Mouse (Mus musculus) forebrain, embryonic 11.5 days (tissue): ENCODE data around the gene Rims1. TPM values are rescaled to one million over a fixed set of nuclear protein-coding genes. Genes with fewer than 3 reads are reported as not detected.

Experiments used
- ATAC-seq: fragments of 200-750 bp; cut with Nextera tagmentation; replicated peaks from 2 replicates; pipeline ENCODE4 v1.8.0; 2017; ENCODE audit warnings: moderate TSS enrichment; ENCODE audit not compliant: low FRiP score
- DNase-seq: peaks from one replicate; pipeline ENCODE4 v3.0.0-alpha.2; 2017; ENCODE audit warnings: low spot score
- H3K27ac ChIP-seq: fragments of 300-500 bp; sonication (generic); 2 replicates; pipeline ENCODE4 v1.5.1; 2014; ENCODE audit warnings: low read depth, low read length
- H3K27me3 ChIP-seq: fragments of 300-500 bp; sonication (generic); 2 replicates; pipeline ENCODE4 v1.6.1; 2014; ENCODE audit warnings: mild to moderate bottlenecking, low read length, mixed read lengths; ENCODE audit not compliant: control insufficient read depth, insufficient read depth
- H3K36me3 ChIP-seq: fragments of 300-500 bp; sonication (generic); 2 replicates; pipeline ENCODE4 v1.6.1; 2014; ENCODE audit warnings: mild to moderate bottlenecking, low read length, moderate library complexity, mixed read lengths; ENCODE audit not compliant: control insufficient read depth, insufficient read depth
- H3K4me1 ChIP-seq: fragments of 300-500 bp; sonication (generic); replicated peaks from 2 replicates; pipeline ENCODE4 v1.6.1; 2014; ENCODE audit warnings: low read length, mixed read lengths; ENCODE audit not compliant: control insufficient read depth, insufficient read depth
- H3K4me2 ChIP-seq: fragments of 300-500 bp; sonication (generic); 2 replicates; pipeline ENCODE4 v1.6.1; 2014; ENCODE audit warnings: low read depth, mild to moderate bottlenecking, low read length, moderate library complexity, mixed read lengths; ENCODE audit not compliant: severe bottlenecking
- H3K4me3 ChIP-seq: fragments of 300-500 bp; sonication (generic); 2 replicates; pipeline ENCODE4 v1.5.1; 2014; ENCODE audit warnings: low read depth, low read length
- H3K9ac ChIP-seq: fragments of 300-500 bp; sonication (generic); 2 replicates; pipeline ENCODE4 v1.6.1; 2014; ENCODE audit warnings: low read length
- H3K9me3 ChIP-seq: fragments of 300-500 bp; sonication (generic); 2 replicates; pipeline ENCODE4 v1.6.1; 2016; ENCODE audit warnings: low read length, mixed read lengths; ENCODE audit not compliant: control insufficient read depth
- WGBS: fragments of 180-500 bp; shearing (Covaris S2); extraction: QIAGEN DNeasy Blood & Tissue Kit; methylation state at CpG from one replicate; pipeline ENCODE4 v1.1.7; 2014; 5-methylcytosine and 5-hydroxymethylcytosine counted together
- polyA plus RNA-seq: library from polyadenylated mRNA; unstranded; fragments of >200 nt; fragmentation: Nextera tagmentation; extraction: Ambion mirVana; gene quantifications from 2 replicates; pipeline ENCODE4 v1.2.1, GENCODE M21; 2014

Gene Rims1
- polyA plus RNA-seq, 1 experiment from 2014 or later = 3.1 TPM

DNA sequence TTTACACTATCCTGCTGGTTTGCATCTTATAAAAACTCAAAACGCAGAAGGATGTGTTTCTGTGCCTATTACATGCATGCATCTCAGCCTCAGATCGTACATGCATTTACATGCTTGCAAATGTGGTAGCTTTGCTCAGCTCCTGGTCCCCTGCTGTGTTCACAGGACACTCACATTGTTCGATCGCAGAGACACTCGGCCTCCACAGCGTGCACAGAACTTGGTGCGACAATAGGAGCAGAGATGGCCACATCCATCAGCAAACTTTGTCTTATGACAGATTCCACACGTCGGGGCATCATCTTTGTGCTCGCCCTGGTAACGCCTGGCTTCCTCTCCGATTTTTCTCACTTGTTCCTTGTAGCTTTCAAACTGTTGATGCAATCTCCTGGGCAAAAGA, 209.6 kb downstream of the Rims1 start:
- Histone ChIP-seq H3K4me2 (no peak overlapping the region), H3K36me3 (no peaks in the 10 kb centered on the region), H3K27ac (no peak overlapping the region), H3K4me3 (no peak overlapping the region), H3K4me1 (no peaks in the 10 kb centered on the region), H3K9me3 (no peaks in the 10 kb centered on the region), H3K27me3 (no peaks in the 10 kb centered on the region), H3K9ac (no peak overlapping the region)
- DNase-seq (no peak), ATAC-seq (no peak)
- 69% methylated on average over 12 of the region's 12 CpGs for WGBS

DNA sequence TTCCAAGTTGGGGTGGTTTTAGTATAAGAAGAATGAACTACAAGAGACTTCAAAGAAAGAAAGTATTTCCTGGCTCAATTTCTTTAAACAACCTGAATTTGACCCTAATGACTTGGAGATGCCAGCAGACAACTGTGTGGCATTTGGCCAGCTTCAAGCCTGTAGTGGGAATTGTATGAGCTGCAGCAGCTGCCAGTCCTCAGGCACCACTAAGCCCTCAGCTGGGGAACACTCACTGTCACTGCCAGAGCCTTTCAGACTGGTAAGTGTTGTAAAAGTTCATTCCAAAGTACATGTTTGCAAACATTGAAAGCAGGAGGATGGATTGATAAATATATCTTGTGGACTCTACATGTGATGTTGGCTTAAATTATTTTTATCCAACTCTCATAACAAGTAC, 211.0 kb downstream of the Rims1 start:
- no peak overlapping the region for H3K4me3 ChIP-seq
- H3K4me2 ChIP-seq = no peak overlapping the region
- no peak overlapping the region for H3K9ac ChIP-seq
- ATAC-seq (no peak), DNase-seq (no peak)
- H3K27me3 ChIP-seq = no peaks in the 10 kb centered on the region
- H3K4me1 ChIP-seq = no peaks in the 10 kb centered on the region
- H3K9me3 ChIP-seq = no peaks in the 10 kb centered on the region
- H3K27ac ChIP-seq = no peak overlapping the region
- no peaks in the 10 kb centered on the region for H3K36me3 ChIP-seq

- H3K4me2 ChIP-seq = no peak overlapping the region
- no peaks in the 10 kb centered on the region for H3K36me3 ChIP-seq
- no peaks in the 10 kb centered on the region for H3K4me1 ChIP-seq
- 80% methylated on average over 7 of the region's 7 CpGs for WGBS
- no peaks in the 10 kb centered on the region for H3K27me3 ChIP-seq
- ATAC-seq = no peak
- H3K9me3 ChIP-seq = no peaks in the 10 kb centered on the region
- H3K9ac ChIP-seq = no peak overlapping the region
- H3K27ac ChIP-seq = no peak overlapping the region
- no peak overlapping the region for H3K4me3 ChIP-seq
- no peak for DNase-seq
Observed at GRCm38 (mm10) chr1:22587859-22588383, 217.9 kb downstream of the Rims1 start.

DNA sequence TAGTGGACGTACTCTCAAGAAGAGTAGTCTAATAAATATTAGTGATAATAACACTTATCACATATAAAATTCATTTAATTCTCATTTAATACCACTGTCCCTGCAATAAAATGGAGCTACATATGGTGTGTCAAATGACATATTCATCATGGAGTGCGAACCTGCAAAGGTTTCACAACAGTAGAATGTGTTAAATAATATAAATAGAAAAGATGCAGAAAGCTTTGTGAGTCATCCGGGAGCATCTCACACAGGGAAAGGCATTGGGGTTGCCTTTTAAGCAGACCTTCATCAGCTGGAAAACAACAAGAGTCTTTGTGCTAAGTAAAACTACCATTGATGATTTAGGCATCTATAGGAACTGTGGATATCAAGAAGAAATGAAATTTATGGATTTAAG, 220.2 kb downstream of the Rims1 start:
- 83% methylated on average over 3 of the region's 3 CpGs for WGBS
- no peak overlapping the region for H3K27ac ChIP-seq
- no peaks in the 10 kb centered on the region for H3K4me1 ChIP-seq
- H3K9me3 ChIP-seq = no peaks in the 10 kb centered on the region
- DNase-seq = no peak
- H3K36me3 ChIP-seq = no peaks in the 10 kb centered on the region
- H3K9ac ChIP-seq = no peak overlapping the region
- H3K27me3 ChIP-seq = no peaks in the 10 kb centered on the region
- no peak overlapping the region for H3K4me3 ChIP-seq
- H3K4me2 ChIP-seq = no peak overlapping the region
- ATAC-seq = no peak

DNA sequence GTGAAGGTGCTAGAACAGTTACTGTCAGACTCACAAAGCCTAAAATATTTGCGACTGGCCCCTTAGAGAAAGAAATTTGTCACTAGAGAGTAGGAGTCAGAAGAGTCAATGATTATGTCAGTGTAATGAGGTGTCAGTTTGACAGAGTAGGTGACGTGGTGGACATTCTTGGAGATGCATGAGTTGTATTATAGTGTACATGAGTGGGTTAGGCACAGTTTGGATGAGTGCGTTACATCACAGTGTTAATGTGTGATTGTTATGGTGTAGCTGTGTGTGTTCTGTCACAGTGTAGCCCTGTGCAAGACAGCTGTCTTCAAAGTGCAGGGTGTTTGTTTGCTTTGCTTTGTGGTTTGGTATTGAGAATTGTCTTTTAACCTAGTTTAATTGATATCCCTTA, 226.3 kb downstream of the Rims1 start:
- Histone ChIP-seq H3K4me3 (no peak overlapping the region), H3K36me3 (no peaks in the 10 kb centered on the region), H3K9me3 (no peaks in the 10 kb centered on the region), H3K9ac (no peak overlapping the region), H3K27me3 (no peaks in the 10 kb centered on the region), H3K4me1 (no peaks in the 10 kb centered on the region), H3K27ac (no peak overlapping the region), H3K4me2 (no peak overlapping the region)
- 84% methylated on average over 3 of the region's 3 CpGs for WGBS
- DNase-seq (no peak), ATAC-seq (no peak)

DNA sequence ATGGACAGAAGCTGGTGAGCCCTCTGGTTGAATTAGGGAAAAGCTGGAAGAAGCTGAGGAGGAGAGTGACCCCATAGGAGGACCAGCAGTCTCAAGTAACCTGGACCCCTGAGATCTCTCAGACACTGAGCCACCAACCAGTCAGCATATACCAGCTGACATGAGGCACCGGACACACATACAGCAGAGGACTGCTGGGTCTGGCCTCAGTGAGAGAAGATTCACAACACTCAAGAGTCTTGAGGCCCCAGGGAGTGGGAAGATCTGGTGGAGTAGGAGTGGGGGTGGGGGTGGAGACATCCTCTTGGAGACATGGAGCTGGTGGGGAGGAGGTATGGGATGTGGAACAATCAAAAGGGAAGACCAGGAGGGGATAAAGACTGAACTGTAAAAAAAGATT, 233.1 kb downstream of the Rims1 start:
- Histone ChIP-seq H3K27ac (no peak overlapping the region), H3K4me1 (no peaks in the 10 kb centered on the region), H3K4me2 (no peak overlapping the region), H3K36me3 (no peaks in the 10 kb centered on the region), H3K27me3 (no peaks in the 10 kb centered on the region), H3K9me3 (no peaks in the 10 kb centered on the region), H3K4me3 (no peak overlapping the region), H3K9ac (no peak overlapping the region)
- DNase-seq (no peak), ATAC-seq (no peak)
- WGBS = 92% methylated on average over 1 of the region's 1 CpGs

- H3K9ac ChIP-seq = no peak overlapping the region
- H3K4me2 ChIP-seq = no peak overlapping the region
- H3K4me3 ChIP-seq = no peak overlapping the region
- no peaks in the 10 kb centered on the region for H3K4me1 ChIP-seq
- no peaks in the 10 kb centered on the region for H3K27me3 ChIP-seq
- no peak overlapping the region for H3K27ac ChIP-seq
- no peak for ATAC-seq
- DNase-seq = no peak
- 83% methylated on average over 1 of the region's 1 CpGs for WGBS
- no peaks in the 10 kb centered on the region for H3K36me3 ChIP-seq
- H3K9me3 ChIP-seq = no peaks in the 10 kb centered on the region
Observed at GRCm38 (mm10) chr1:22546273-22546672, 259.5 kb downstream of the Rims1 start.

DNA sequence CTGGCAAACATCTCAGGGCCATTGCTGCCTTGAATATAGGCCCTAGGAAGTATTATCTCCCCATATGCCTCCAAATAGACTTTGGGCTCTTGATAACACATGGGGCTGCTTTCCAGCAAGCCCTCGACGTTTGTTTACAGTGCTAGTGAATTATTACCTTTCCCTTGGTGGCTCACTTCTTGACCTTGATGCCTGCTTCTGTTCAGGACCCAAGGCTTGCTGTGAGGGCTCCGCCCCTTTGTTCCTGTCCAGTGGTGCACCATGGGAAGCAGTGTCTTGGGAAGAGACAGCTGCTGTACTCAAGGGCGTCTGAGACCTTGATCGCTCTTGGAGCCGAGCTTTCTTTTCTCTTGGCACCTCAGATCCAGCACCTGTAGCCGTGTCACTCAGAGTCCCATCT, 267.7 kb downstream of the Rims1 start:
- ATAC-seq (no peak), DNase-seq (no peak)
- no peaks in the 10 kb centered on the region for H3K36me3 ChIP-seq
- WGBS = 87% methylated on average over 7 of the region's 7 CpGs
- no peaks in the 10 kb centered on the region for H3K4me1 ChIP-seq
- H3K4me2 ChIP-seq = no peak overlapping the region
- no peak overlapping the region for H3K9ac ChIP-seq
- H3K27me3 ChIP-seq = peaks cover 9% of the 10 kb centered on the region
- H3K9me3 ChIP-seq = no peaks in the 10 kb centered on the region
- no peak overlapping the region for H3K4me3 ChIP-seq
- no peak overlapping the region for H3K27ac ChIP-seq

DNA sequence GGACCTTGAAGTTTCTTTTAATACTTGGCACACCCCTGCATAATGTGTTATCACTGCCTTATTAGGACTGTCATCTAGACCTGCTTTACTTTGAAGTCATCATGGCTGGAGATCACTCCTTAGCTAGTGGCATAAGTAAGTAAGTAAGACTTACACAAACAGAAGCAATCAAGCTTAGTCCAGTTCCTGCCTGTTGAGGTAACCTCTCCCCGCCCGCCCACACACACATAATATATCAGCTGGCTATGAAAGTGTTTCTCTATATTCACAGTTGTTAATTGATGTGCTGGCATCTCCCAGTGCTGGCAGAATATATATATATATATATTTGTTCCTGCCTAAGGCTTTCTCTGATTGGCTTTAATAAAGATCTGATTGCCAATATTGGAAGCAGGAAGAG, 269.0 kb downstream of the Rims1 start:
- H3K4me1 ChIP-seq = no peaks in the 10 kb centered on the region
- H3K27ac ChIP-seq = no peak overlapping the region
- DNase-seq (no peak), ATAC-seq (no peak)
- H3K4me2 ChIP-seq = no peak overlapping the region
- H3K9ac ChIP-seq = no peak overlapping the region
- H3K9me3 ChIP-seq = no peaks in the 10 kb centered on the region
- peaks cover 11% of the 10 kb centered on the region for H3K27me3 ChIP-seq
- H3K4me3 ChIP-seq = no peak overlapping the region
- H3K36me3 ChIP-seq = no peaks in the 10 kb centered on the region
- WGBS = 86% methylated on average over 2 of the region's 2 CpGs
